Mouse (Mus musculus) liver, embryonic 12.5 days (tissue): ENCODE measurements at regions not wholly inside any gene's neighbourhood (a gene's known extent, or its start where the extent isn't known, plus 50 kb on each side); places are given as distances from the start of the nearest gene placed in this dataset.

ENCODE experiments used
- ATAC-seq: fragments of 200-750 bp; cut with Nextera tagmentation; 2 replicates; pipeline ENCODE4 v1.8.0; 2017; ENCODE audit warnings: moderate number of reproducible peaks, mild to moderate bottlenecking, moderate library complexity
- H3K27ac ChIP-seq: fragments of 300-500 bp; sonication (generic); 2 replicates; pipeline ENCODE4 v1.5.1; 2016; ENCODE audit warnings: mild to moderate bottlenecking
- H3K27me3 ChIP-seq: fragments of 300-500 bp; sonication (generic); replicated peaks from 2 replicates; pipeline ENCODE4 v1.6.1; 2016; ENCODE audit warnings: mild to moderate bottlenecking, moderate library complexity
- H3K36me3 ChIP-seq: fragments of 300-500 bp; sonication (generic); 2 replicates; pipeline ENCODE4 v1.6.1; 2016; ENCODE audit warnings: mild to moderate bottlenecking, moderate library complexity
- H3K4me1 ChIP-seq: fragments of 300-500 bp; sonication (generic); 2 replicates; pipeline ENCODE4 v1.6.1; 2016
- H3K4me2 ChIP-seq: fragments of 300-500 bp; sonication (generic); 2 replicates; pipeline ENCODE4 v1.6.1; 2016; ENCODE audit warnings: mild to moderate bottlenecking, moderate library complexity
- H3K4me3 ChIP-seq: fragments of 300-500 bp; sonication (generic); 2 replicates; pipeline ENCODE4 v1.5.1; 2016; ENCODE audit warnings: mild to moderate bottlenecking, moderate library complexity
- H3K9ac ChIP-seq: fragments of 300-500 bp; sonication (generic); 2 replicates; pipeline ENCODE4 v1.6.1; 2016; ENCODE audit warnings: mild to moderate bottlenecking, moderate library complexity
- H3K9me3 ChIP-seq: fragments of 300-500 bp; sonication (generic); replicated peaks from 2 replicates; pipeline ENCODE4 v1.6.1; 2016; ENCODE audit warnings: mild to moderate bottlenecking, moderate library complexity
- WGBS: fragments of 180-500 bp; shearing (Covaris S2); methylation state at CpG from one replicate; pipeline ENCODE4 v1.1.7; 2016; ENCODE audit not compliant: insufficient replicate concordance; 5-methylcytosine and 5-hydroxymethylcytosine counted together

GRCm38 (mm10) chr2:72541246-72541645, 65.3 kb downstream of the Cdca7 start:
- H3K4me3 ChIP-seq, result no peak overlapping the region
- no peak overlapping the region for H3K4me2 ChIP-seq
- H3K9ac ChIP-seq, result no peak overlapping the region
- WGBS, result 57% methylated on average over 5 of the region's 5 CpGs
- H3K27me3 ChIP-seq, result peaks cover 6% of the 10 kb centered on the region; the same call in 1 of the 2 replicates
- no peak for ATAC-seq
- no peaks in the 10 kb centered on the region for H3K9me3 ChIP-seq
- H3K27ac ChIP-seq, result no peak overlapping the region
- H3K4me1 ChIP-seq, result no peaks in the 10 kb centered on the region
- H3K36me3 ChIP-seq, result no peaks in the 10 kb centered on the region

DNA sequence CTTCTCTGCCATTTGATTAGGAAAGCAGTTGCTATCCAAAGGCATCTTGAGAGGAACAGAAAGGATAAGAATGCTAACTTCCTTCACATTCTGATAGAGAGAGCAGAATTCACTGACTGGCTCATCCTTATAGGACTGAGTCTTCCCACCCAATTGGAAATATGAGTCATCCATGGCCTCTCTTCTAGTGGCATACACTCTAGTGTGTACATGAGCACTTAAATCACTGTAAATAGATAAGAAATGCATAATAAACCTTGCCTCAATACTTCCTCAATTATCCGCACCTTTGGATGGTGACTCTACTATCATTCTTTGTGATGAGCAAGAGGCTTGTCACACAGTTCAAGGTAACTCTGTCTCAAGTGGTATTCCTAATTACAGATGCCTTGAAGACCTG, 69.5 kb downstream of the Cdca7 start:
- Histone ChIP-seq H3K4me2 (no peak overlapping the region), H3K27me3 (no peaks in the 10 kb centered on the region; the same call in 1 of the 2 replicates), H3K9me3 (no peaks in the 10 kb centered on the region), H3K9ac (no peak overlapping the region), H3K4me1 (no peaks in the 10 kb centered on the region), H3K27ac (no peak overlapping the region), H3K4me3 (no peak overlapping the region), H3K36me3 (no peaks in the 10 kb centered on the region)
- WGBS, result 68% methylated on average over 1 of the region's 1 CpGs
- ATAC-seq, result no peak

DNA sequence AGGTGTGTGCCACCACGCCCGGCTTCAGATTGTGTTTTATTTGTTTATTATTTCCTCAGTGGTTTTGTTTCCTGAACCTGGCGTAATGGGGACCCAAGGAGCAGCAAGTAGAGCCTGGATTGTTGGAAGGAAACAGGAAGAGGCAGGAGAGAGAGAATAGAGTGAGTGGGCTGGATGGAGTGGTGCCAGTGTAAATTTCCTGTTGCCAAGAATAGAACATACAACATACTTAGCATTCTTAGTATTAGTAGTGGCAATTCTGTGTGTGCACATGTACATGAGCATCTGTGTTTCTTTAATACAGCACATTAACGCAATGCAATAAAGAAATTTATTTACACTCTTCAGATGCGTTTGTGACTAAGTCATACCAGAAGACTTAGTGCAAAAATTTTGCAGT, 70.5 kb downstream of the Cdca7 start:
- H3K36me3 ChIP-seq, result no peaks in the 10 kb centered on the region
- no peaks in the 10 kb centered on the region for H3K4me1 ChIP-seq
- H3K4me2 ChIP-seq, result no peak overlapping the region
- no peaks in the 10 kb centered on the region for H3K9me3 ChIP-seq
- H3K27ac ChIP-seq, result no peak overlapping the region
- WGBS, result 68% methylated on average over 5 of the region's 5 CpGs
- ATAC-seq, result no peak
- H3K9ac ChIP-seq, result no peak overlapping the region
- H3K27me3 ChIP-seq, result no peaks in the 10 kb centered on the region; the same call in 1 of the 2 replicates
- H3K4me3 ChIP-seq, result no peak overlapping the region

DNA sequence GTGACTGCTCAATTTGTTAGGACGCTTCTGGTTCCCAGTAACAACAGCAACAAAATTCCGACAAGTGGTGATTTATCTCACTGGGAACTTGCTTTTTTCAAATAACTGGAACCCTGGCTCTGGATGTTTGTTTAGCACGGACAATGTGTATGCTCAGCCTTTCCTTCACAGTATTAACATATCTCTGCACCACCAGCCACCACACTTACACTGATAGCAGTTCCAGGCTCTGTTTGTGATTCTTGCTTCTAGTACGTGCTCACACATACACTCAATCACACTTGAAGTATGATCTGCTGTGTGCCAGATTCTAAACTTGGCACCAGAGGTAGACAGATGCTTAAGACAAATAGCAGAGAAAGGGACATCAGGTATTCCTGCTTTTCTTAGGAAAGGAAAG, 71.0 kb downstream of the Cdca7 start:
- H3K27ac ChIP-seq, result no peak overlapping the region
- no peaks in the 10 kb centered on the region for H3K9me3 ChIP-seq
- WGBS, result 61% methylated on average over 4 of the region's 4 CpGs
- H3K4me2 ChIP-seq, result no peak overlapping the region
- no peak overlapping the region for H3K9ac ChIP-seq
- no peak overlapping the region for H3K4me3 ChIP-seq
- H3K27me3 ChIP-seq, result no peaks in the 10 kb centered on the region; the same call in 1 of the 2 replicates
- no peaks in the 10 kb centered on the region for H3K36me3 ChIP-seq
- no peak for ATAC-seq
- no peaks in the 10 kb centered on the region for H3K4me1 ChIP-seq

GRCm38 (mm10) chr2:72551268-72551667, 75.3 kb downstream of the Cdca7 start:
- WGBS, result 59% methylated on average over 4 of the region's 4 CpGs
- Histone ChIP-seq H3K9ac (no peak overlapping the region), H3K4me3 (no peak overlapping the region), H3K4me2 (no peak overlapping the region), H3K36me3 (no peaks in the 10 kb centered on the region), H3K27ac (no peak overlapping the region), H3K9me3 (no peaks in the 10 kb centered on the region; the same call in 1 of the 2 replicates), H3K27me3 (no peaks in the 10 kb centered on the region; the same call in 1 of the 2 replicates), H3K4me1 (no peaks in the 10 kb centered on the region)
- no peak for ATAC-seq

DNA sequence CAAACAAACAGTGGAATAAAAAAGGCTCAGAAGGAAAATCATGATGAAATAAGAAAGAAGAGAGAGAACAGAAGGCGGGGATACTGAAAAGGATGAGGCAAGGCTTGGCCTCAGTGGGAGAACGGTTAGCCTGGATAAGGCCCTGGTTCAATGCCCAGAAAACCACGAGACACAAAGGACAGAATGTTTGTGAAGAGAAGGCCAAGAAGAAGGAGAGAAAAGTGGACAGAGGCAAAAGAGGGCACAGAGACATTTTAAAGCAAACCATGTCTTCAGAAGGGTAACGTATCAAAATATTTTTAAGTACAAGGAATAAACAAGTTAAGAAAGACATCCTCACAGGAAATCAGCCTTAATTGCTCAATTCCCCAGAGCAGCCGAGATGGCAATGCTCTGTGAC, 78.6 kb downstream of the Cdca7 start:
- no peaks in the 10 kb centered on the region; the same call in 1 of the 2 replicates for H3K9me3 ChIP-seq
- no peaks in the 10 kb centered on the region for H3K36me3 ChIP-seq
- no peak overlapping the region for H3K4me3 ChIP-seq
- no peaks in the 10 kb centered on the region for H3K4me1 ChIP-seq
- H3K4me2 ChIP-seq, result no peak overlapping the region
- 64% methylated on average over 5 of the region's 5 CpGs for WGBS
- no peak overlapping the region for H3K9ac ChIP-seq
- ATAC-seq, result no peak
- H3K27ac ChIP-seq, result no peak overlapping the region
- no peaks in the 10 kb centered on the region; the same call in 1 of the 2 replicates for H3K27me3 ChIP-seq

DNA sequence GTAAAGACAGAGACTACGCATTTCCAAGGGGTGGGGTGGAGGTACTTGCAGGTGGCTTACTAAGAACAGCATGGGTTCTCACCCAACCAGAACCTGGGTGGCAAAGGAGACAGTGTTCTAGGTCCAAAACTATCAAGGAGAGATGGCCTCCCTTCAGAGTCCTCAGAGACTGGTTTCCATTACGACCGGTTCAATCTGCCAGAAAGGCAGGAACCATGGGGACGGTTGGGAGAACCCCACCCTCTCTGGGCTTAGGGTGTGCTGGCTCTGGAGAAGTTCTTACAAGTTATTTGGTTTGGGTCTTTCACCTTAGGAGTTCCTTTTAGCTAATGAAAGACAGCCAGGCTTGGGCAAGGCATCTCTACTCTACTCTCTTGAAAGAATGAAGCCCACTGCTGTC, 79.2 kb downstream of the Cdca7 start:
- 72% methylated on average over 4 of the region's 4 CpGs for WGBS
- no peak overlapping the region for H3K9ac ChIP-seq
- no peaks in the 10 kb centered on the region for H3K36me3 ChIP-seq
- H3K27ac ChIP-seq, result no peak overlapping the region
- no peaks in the 10 kb centered on the region for H3K4me1 ChIP-seq
- no peak overlapping the region for H3K4me3 ChIP-seq
- no peak for ATAC-seq
- no peaks in the 10 kb centered on the region; the same call in 1 of the 2 replicates for H3K9me3 ChIP-seq
- no peak overlapping the region for H3K4me2 ChIP-seq
- no peaks in the 10 kb centered on the region; the same call in 1 of the 2 replicates for H3K27me3 ChIP-seq

DNA sequence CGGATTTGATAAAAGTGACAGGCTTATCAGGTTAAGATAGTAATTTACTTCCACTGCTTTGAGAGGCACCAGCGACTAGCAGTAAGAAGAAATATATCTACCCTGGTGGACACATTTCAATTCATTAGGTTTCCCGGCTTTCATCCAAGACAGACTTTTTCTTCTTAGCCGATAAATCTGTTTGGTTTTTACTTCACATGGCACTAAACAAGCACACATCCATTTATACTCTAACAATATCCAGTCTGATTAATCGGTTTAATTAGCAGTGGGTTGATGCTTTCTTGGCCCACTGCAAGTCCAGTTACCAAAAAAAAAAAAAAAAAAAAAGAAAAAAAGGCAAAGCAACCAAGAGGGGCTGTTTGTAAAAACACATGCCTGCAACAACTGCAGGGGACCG, 79.6 kb downstream of the Cdca7 start:
- no peak overlapping the region for H3K4me3 ChIP-seq
- WGBS, result 47% methylated on average over 6 of the region's 6 CpGs
- H3K9me3 ChIP-seq, result no peaks in the 10 kb centered on the region; the same call in 1 of the 2 replicates
- H3K4me2 ChIP-seq, result no peak overlapping the region
- H3K27me3 ChIP-seq, result no peaks in the 10 kb centered on the region; the same call in 1 of the 2 replicates
- no peak overlapping the region for H3K9ac ChIP-seq
- H3K4me1 ChIP-seq, result no peaks in the 10 kb centered on the region
- H3K36me3 ChIP-seq, result no peaks in the 10 kb centered on the region
- no peak overlapping the region for H3K27ac ChIP-seq
- ATAC-seq, result no peak

DNA sequence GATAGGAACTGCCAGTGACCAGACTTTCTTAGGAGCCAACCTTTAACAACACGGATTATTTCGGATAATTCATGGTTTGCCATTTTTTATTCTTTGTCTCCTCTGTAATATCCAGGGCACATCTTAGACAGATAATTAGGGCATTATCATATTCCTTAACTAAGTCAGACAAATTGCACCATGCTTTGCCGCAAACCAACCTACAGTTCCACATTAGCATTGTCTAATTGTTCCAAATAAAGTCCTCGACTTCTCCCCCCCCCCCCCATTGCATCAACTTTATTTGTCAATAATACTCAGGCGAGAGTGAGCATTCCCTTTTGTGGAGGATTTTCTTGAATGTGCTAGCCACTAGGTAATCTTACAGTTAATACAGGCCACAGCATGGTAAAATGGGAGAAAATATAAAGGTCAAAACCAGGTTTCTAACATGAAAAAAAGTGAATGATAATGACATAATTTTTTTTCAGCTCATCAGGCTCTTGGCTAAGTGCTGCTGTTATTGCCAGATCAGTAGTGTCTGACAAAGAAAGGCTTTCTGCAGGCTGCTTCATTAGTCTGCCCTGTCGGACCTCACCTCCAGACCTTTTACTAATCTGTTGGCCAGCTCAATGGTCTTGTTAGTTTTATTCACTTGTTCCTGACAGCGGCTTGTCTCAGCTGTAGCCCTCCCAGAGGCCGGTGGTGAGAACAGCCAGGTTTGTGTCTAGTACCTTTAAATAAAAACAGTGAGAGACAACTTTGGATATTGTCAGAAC, 80.3 kb downstream of the Cdca7 start:
- Histone ChIP-seq H3K27ac (no peak overlapping the region), H3K9ac (no peak overlapping the region), H3K4me3 (no peak overlapping the region), H3K4me2 (no peak overlapping the region), H3K9me3 (no peaks in the 10 kb centered on the region; the same call in 1 of the 2 replicates), H3K27me3 (no peaks in the 10 kb centered on the region; the same call in 1 of the 2 replicates), H3K36me3 (no peaks in the 10 kb centered on the region), H3K4me1 (no peaks in the 10 kb centered on the region)
- no peak for ATAC-seq
- 64% methylated on average over 8 of the region's 8 CpGs for WGBS

- no peaks in the 10 kb centered on the region; the same call in 1 of the 2 replicates for H3K27me3 ChIP-seq
- H3K27ac ChIP-seq, result no peak overlapping the region
- H3K4me2 ChIP-seq, result no peak overlapping the region
- H3K9ac ChIP-seq, result no peak overlapping the region
- H3K36me3 ChIP-seq, result no peaks in the 10 kb centered on the region
- no peaks in the 10 kb centered on the region for H3K4me1 ChIP-seq
- ATAC-seq, result no peak
- H3K9me3 ChIP-seq, result no peaks in the 10 kb centered on the region; the same call in 1 of the 2 replicates
- no peak overlapping the region for H3K4me3 ChIP-seq
- WGBS, result 52% methylated on average over 3 of the region's 3 CpGs
Observed at GRCm38 (mm10) chr2:72557161-72557560, 81.2 kb downstream of the Cdca7 start.

DNA sequence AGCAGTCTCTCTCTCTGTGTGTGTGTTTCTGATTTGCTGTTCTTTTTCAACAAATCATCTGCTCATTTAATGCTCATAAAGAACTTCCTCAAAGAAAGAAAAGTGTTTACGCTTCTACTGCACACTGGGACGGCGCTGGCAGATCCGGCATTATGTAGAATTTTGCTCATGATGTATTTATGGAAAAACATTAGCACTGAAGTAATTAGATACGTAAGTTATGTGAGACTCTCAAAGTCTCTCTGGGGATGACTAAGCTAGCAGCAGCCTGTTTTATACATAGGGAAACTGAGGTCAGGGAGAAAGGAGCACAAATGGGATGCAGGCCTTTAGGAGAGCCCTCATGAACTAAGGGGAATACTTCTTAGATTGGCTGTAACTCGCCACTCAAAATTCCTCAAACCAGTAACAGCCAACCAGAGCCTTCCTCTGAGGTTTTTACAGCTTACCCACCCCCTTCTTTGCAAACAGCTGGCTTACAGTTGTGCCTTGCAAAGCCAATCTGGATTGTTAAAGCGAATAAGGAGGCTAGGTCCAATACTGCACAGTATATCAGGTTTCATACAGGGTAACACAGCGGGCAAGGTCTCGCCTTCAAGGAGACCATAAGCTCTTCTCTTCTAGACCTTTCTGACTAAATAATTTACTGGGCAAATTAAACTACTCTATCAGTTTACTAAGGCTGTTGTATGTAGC, 81.8 kb downstream of the Cdca7 start:
- 76% methylated on average over 9 of the region's 9 CpGs for WGBS
- H3K9me3 ChIP-seq, result no peaks in the 10 kb centered on the region
- no peaks in the 10 kb centered on the region for H3K36me3 ChIP-seq
- no peak overlapping the region for H3K4me3 ChIP-seq
- no peak overlapping the region for H3K27ac ChIP-seq
- ATAC-seq, result no peak
- H3K4me1 ChIP-seq, result no peaks in the 10 kb centered on the region
- no peak overlapping the region for H3K4me2 ChIP-seq
- H3K9ac ChIP-seq, result no peak overlapping the region
- no peaks in the 10 kb centered on the region; the same call in 1 of the 2 replicates for H3K27me3 ChIP-seq

DNA sequence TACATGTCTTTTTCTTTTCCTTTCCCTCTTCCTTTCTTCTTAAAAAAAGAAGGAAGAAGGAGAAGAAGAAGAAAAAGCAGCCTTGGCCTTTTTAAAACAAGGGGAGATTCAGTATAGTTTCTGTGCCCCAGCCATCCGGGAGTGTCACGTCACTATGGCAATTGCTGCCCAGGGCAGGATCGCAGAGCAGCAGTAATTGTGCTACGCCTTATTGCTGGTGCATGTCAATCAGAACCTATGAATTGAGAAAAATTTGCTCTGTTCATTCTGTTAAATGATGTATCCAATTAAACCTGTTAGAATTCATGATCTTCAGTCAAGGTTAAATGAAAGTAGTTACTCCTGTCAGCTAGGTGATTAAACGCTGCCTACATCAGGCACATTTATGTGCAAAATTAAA, 85.4 kb downstream of the Cdca7 start:
- Histone ChIP-seq H3K4me1 (no peaks in the 10 kb centered on the region), H3K27ac (no peak overlapping the region), H3K4me3 (no peak overlapping the region), H3K4me2 (no peak overlapping the region), H3K36me3 (no peaks in the 10 kb centered on the region), H3K9ac (no peak overlapping the region), H3K9me3 (no peaks in the 10 kb centered on the region), H3K27me3 (peaks cover 12% of the 10 kb centered on the region)
- 81% methylated on average over 5 of the region's 5 CpGs for WGBS
- no peak for ATAC-seq
